Mouse (Mus musculus) layer of hippocampus, adult 8-10 months (tissue): ENCODE measurements at regions not wholly inside any gene's neighbourhood (a gene's known extent, or its start where the extent isn't known, plus 50 kb on each side); places are given as distances from the start of the nearest gene placed in this dataset.
A peak's percentile ranks its signal among the peaks of the same experiment; 100 is the strongest.

ENCODE experiments used
- DNase-seq, 2 experiments: peaks; one replicate each; pipeline ENCODE4 v3.0.0; 2022; ENCODE audit warnings: low spot score in 2 of 2

DNA sequence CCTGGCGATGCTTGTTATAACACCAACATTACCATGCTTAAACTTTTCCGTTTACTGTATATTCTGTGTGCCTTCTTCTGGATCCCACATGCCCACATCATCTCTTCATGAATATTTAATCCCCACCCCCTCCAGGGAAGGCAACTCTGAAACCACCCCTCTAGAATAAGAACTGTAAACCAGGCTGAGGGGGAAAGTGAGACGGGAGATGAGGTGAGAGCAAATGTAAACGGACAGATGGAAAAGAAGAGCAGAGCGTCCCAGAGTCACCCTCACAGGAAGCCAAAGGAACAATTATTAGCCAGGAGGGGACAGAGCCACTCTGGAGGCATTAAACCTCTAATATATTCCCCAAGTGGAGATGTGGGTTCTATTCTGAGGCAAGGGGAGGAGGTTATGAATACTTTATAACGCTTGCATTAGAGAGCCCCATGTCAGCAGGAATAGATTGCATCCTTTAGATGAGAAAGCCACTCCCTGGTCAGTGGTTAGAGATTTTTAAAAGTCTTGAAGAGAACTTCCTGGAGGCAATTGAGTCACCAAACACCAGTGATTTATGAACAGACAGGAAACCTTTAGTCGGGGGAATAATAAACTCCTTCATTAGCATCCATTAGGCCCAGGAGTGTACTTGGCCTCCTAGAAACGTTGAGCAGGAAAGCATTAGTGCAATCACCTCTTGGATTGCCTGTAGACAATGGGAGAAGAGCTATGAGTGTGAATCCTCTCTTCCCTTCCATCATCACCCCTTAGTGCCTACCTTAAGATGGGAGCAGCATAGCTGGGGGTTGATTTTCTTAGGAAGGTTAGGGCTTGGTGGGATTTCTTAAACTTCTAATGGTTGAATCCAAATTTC, 220.1 kb downstream of the Elavl2 start:
- DNase-seq = no peak

GRCm38 (mm10) chr4:91164280-91165121, 236.1 kb downstream of the Elavl2 start:
- no peak for DNase-seq

GRCm38 (mm10) chr4:91157047-91157446, 243.5 kb downstream of the Elavl2 start:
- no peak for DNase-seq

DNA sequence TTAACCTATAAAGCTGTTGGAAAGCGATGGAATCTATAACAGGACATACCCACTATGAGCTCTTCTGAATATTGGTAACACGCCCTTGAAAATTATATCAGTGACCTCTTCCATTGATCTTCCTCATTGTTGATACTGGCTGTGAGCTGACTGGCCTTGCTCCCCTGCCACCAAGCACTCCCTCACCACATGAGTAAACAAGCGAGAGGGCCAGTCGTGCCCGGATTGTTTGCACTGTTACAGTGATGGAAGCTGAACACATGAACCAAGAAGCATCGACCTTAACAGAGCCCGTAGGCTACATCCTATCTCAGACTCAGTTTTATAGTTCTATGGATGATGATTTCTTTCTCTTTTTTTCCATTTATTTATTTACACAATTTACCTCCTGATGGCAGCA, 255.9 kb downstream of the Elavl2 start:
- no peak for DNase-seq

DNA sequence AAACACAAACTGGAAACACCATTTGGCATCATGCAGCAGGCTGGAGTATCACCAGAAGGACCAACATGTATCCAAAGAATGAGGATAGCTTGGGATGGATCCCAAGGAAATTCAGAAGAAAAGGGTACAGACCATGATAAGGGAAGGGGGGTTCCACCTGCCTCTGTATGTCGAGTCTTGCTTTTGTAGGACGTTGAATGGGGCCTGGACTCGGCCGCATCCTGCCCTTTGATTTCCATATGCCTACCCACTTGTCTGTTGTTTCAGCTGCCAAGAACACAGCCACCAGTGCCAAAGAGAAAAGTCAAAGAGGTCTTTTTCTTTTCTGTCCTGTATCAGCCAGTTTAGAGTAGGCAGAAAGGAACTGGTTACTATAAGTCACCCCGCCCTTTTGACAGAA, 256.7 kb downstream of the Elavl2 start:
- no peak for DNase-seq

GRCm38 (mm10) chr4:91135327-91135726, 265.3 kb downstream of the Elavl2 start:
- DNase-seq = no peak

GRCm38 (mm10) chr4:91132266-91132665, 268.3 kb downstream of the Elavl2 start:
- no peak for DNase-seq

- no peak for DNase-seq
Observed at GRCm38 (mm10) chr4:91120277-91120676, 280.3 kb downstream of the Elavl2 start.

GRCm38 (mm10) chr4:91116807-91117609, 283.6 kb downstream of the Elavl2 start:
- DNase-seq = peak in 1 of 2 experiments; percentile 21

DNA sequence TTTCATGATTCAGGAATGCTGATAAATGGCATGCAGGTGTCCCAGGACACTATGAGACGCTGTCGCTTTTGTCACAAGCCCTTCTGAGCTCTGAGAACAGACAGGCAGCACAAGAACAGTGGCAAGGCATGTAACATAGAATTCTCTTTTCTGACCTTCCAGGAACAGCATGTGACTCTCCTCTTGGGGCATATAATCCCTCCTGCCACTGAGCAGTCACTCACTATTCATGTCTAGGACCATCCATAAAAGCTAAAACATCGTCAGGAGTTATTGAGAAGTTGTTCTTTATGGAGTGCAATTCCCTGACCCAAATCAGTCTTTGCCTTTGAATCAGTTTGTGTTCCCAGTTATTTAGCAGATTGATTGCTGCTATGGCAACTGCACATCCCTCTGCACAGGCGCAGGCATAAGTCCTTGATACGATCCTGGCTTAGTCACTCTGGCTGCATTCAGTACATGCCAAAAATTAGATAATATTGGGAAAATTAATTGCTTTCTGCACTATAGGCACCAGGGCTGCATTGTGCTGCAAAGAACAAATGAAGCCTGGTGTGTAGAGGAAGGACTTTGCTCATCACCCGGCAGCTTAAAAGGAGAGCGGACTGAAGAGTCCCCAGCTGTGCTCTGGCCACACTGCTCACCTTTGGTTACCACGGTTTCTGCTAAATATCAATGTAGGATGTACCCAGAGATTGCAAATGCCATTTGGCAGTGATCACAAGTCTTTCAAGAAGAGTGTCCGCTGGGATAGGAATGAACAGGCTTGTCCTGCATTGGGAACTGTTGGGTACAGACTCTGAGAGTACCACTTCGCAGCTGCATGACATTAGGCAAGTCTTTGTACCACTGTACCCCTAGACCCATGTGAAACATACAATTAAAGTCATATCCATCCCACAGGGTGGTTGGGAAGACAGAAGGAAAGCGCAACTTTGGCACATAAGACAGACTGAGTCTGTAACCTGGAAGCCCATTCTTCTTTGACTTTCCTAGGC, 288.6 kb downstream of the Elavl2 start:
- DNase-seq = peak; percentile 37 to 56

DNA sequence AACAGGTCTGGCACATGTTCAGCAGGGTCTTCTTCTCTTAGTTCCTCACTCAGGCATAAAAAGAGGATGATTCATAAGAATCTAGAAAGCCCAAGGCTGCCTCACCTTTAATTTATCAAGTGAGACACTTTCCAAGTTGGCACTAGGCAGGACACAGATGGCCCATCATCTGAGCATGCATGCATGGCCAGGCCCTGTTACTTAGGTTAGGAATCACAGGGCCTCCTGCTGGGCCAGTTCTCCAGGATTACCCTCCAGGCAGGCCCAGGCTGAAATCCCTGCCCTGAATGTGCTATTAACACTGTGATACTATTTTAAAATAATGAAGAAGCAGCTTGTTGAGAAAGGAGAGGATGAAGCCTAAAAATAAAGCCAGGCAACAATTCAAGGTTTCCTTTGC, 304.5 kb downstream of the Elavl2 start:
- DNase-seq = no peak

GRCm38 (mm10) chr4:91094382-91094781, 306.2 kb downstream of the Elavl2 start:
- DNase-seq = no peak

DNA sequence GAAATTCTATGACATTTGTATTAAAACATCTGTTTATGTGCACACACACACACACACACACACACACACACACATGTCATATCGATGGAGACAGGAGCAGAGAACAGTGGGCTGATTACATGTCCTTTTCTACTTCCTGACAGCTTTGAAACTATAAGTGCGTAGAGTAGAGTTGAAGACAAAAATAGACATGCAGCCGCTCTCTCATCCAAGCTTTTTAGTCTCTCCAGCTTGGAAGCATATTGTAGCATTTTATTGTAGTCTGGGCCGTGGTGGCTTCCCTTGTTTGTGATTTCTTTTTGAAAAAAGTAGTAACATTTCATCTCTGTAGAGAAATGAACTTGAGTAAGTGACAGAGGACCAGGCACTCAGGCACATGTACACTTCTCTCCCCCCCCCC, 306.7 kb downstream of the Elavl2 start:
- no peak for DNase-seq

DNA sequence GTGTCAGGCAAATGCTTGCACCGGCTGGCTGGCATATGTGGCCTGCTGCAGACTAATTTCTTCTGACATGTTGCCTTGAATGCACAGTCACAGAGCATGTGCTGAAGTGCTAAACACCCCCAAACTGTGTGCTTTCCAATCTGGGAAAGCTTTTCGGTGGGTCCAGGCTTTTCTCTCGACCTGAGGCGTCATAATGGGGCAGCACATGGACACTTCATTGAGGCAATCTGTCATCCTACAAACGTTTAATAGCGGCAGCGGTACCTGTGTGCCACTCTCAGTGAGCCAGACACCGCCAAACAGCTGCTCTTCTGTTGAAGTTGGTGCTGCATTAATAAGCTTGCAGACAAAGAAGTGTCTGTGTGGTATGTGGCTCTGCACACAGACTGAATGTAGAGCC, 308.3 kb downstream of the Elavl2 start:
- DNase-seq = peak in 1 of 2 experiments; percentile 14

DNA sequence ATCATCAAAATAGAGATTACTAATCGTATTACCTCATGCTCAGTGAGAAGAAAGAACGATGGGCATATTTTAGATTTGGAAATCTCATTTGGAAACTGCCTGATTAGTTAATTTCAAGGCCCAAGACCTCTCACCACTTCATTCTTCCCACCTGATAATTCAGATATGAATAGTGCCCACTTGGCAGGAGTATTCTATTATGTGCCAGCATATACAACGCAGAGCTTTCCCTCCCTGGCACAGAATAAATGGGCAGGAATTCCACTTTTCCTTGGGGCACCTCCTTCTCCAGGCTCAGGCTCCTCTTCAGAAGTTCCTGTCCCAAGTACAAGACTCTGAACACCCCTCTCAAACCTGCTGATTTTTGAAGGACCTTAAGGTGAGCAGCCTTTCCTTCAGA, 308.7 kb downstream of the Elavl2 start:
- DNase-seq = no peak

GRCm38 (mm10) chr4:91083950-91084349, 316.6 kb downstream of the Elavl2 start:
- no peak for DNase-seq

- DNase-seq = no peak
Observed at GRCm38 (mm10) chr4:91081447-91081846, 319.1 kb downstream of the Elavl2 start.

GRCm38 (mm10) chr4:91080620-91081441, 319.8 kb downstream of the Elavl2 start:
- DNase-seq = no peak

- no peak for DNase-seq
Observed at GRCm38 (mm10) chr4:91071263-91071662, 329.3 kb downstream of the Elavl2 start.

- DNase-seq = no peak
Observed at GRCm38 (mm10) chr4:91060933-91061332, 339.7 kb downstream of the Elavl2 start.
